Mouse (Mus musculus): ENCODE measurements around the gene Rdh16. TPM values are rescaled to one million over a fixed set of nuclear protein-coding genes. Genes with fewer than 3 reads are reported as not detected.
A peak's percentile ranks its signal among the peaks of the same experiment; 100 is the strongest.

Gene Rdh16
- polyA plus RNA-seq, 1 experiment from 2014 or later, result 1.6 TPM

GRCm38 (mm10) chr10:127856376-127856775 lies 55.4 kb downstream of the Rdh16 start:
- no peak overlapping the region for H3K9ac ChIP-seq (replicated peaks; ENCODE audit: low read length)
- H3K27ac ChIP-seq (ENCODE audit: low read length), result no peak overlapping the region
- H3K9me3 ChIP-seq (ENCODE audit: low read length), result no peaks in the 10 kb centered on the region
- no peak overlapping the region for H3K4me3 ChIP-seq (ENCODE audit: low read length)
- no peaks in the 10 kb centered on the region for H3K4me1 ChIP-seq (ENCODE audit: insufficient read depth, low read length)
- no peak for ATAC-seq (ENCODE audit: low FRiP score, low TSS enrichment)
- no peaks in the 10 kb centered on the region for H3K36me3 ChIP-seq (ENCODE audit: insufficient read depth, low read length)
- no peak overlapping the region for H3K4me2 ChIP-seq (replicated peaks; ENCODE audit: low read depth, low read length)
- no peaks in the 10 kb centered on the region for H3K27me3 ChIP-seq (ENCODE audit: insufficient read depth, low read length)

- no peak overlapping the region for H3K9ac ChIP-seq (replicated peaks; ENCODE audit: low read length)
- ATAC-seq (ENCODE audit: low FRiP score, low TSS enrichment), result no peak
Measured at GRCm38 (mm10) chr10:127864931-127865330, 64.0 kb downstream of the Rdh16 start.

GRCm38 (mm10) chr10:127866232-127866631 lies 65.3 kb downstream of the Rdh16 start, which contains the start of gene Rdh16f2:
TSS of gene Rdh16f2 (plus strand) at chr10:127866474.
- H3K36me3 ChIP-seq (ENCODE audit: insufficient read depth, low read length), result no peaks in the 10 kb centered on the region
- H3K9me3 ChIP-seq (ENCODE audit: low read length), result peaks cover 9% of the 10 kb centered on the region
- no peak within 1 kb of the TSS for H3K9ac ChIP-seq (replicated peaks; ENCODE audit: low read length)
- H3K4me2 ChIP-seq (replicated peaks; ENCODE audit: low read depth, low read length), result no peak within 1 kb of the TSS
- H3K4me3 ChIP-seq (ENCODE audit: low read length), result no peak within 1 kb of the TSS
- ATAC-seq (ENCODE audit: low FRiP score, low TSS enrichment), result no peak
- WGBS, result 91% methylated on average over 3 of the region's 3 CpGs
- no peak within 1 kb of the TSS for H3K27ac ChIP-seq (ENCODE audit: low read length)
- no peaks in the 10 kb centered on the region for H3K4me1 ChIP-seq (ENCODE audit: insufficient read depth, low read length)
- H3K27me3 ChIP-seq (ENCODE audit: insufficient read depth, low read length), result no peaks in the 10 kb centered on the region

More at GRCm38 (mm10) chr10:127864931-127865330, 64.0 kb downstream of the Rdh16 start:
- H3K4me3 ChIP-seq (ENCODE audit: low read length), result no peak overlapping the region
- no peak overlapping the region for H3K4me2 ChIP-seq (replicated peaks; ENCODE audit: low read depth, low read length)
- no peaks in the 10 kb centered on the region for H3K36me3 ChIP-seq (ENCODE audit: insufficient read depth, low read length)
- H3K4me1 ChIP-seq (ENCODE audit: insufficient read depth, low read length), result no peaks in the 10 kb centered on the region
- H3K9me3 ChIP-seq (ENCODE audit: low read length), result no peaks in the 10 kb centered on the region
- no peak overlapping the region for H3K27ac ChIP-seq (ENCODE audit: low read length)
- no peaks in the 10 kb centered on the region for H3K27me3 ChIP-seq (ENCODE audit: insufficient read depth, low read length)

GRCm38 (mm10) chr10:127872484-127872883 lies 71.5 kb downstream of the Rdh16 start:
- WGBS, result 74% methylated on average over 4 of the region's 4 CpGs

GRCm38 (mm10) chr10:127877681-127878080 lies 76.7 kb downstream of the Rdh16 start:
- no peak overlapping the region for H3K4me2 ChIP-seq (replicated peaks; ENCODE audit: low read depth, low read length)
- H3K9me3 ChIP-seq (ENCODE audit: low read length), result no peaks in the 10 kb centered on the region
- 46% methylated on average over 2 of the region's 2 CpGs for WGBS
- peak; percentile 91 for ATAC-seq (ENCODE audit: low FRiP score, low TSS enrichment)
- peak overlapping the region; percentile 70 for H3K27ac ChIP-seq (ENCODE audit: low read length)
- H3K27me3 ChIP-seq (ENCODE audit: insufficient read depth, low read length), result no peaks in the 10 kb centered on the region
- no peaks in the 10 kb centered on the region for H3K36me3 ChIP-seq (ENCODE audit: insufficient read depth, low read length)
- peaks cover 12% of the 10 kb centered on the region; the same call in 1 of the 2 replicates for H3K4me1 ChIP-seq (ENCODE audit: insufficient read depth, low read length)
- H3K9ac ChIP-seq (replicated peaks; ENCODE audit: low read length), result no peak overlapping the region
- H3K4me3 ChIP-seq (ENCODE audit: low read length), result no peak overlapping the region

More at GRCm38 (mm10) chr10:127872484-127872883, 71.5 kb downstream of the Rdh16 start:
- Histone ChIP-seq H3K4me3 (ENCODE audit: low read length) (no peak overlapping the region), H3K9ac (replicated peaks; ENCODE audit: low read length) (no peak overlapping the region), H3K36me3 (ENCODE audit: insufficient read depth, low read length) (no peaks in the 10 kb centered on the region), H3K9me3 (ENCODE audit: low read length) (peaks cover 9% of the 10 kb centered on the region), H3K27ac (ENCODE audit: low read length) (no peak overlapping the region), H3K4me2 (replicated peaks; ENCODE audit: low read depth, low read length) (no peak overlapping the region), H3K4me1 (ENCODE audit: insufficient read depth, low read length) (0 out of 2 replicates have a peak, but pooled peaks cover under 1% of the 10 kb centered on the region), H3K27me3 (ENCODE audit: insufficient read depth, low read length) (no peaks in the 10 kb centered on the region)
- no peak for ATAC-seq (ENCODE audit: low FRiP score, low TSS enrichment)

- no peaks in the 10 kb centered on the region for H3K9me3 ChIP-seq (ENCODE audit: low read length)
- H3K27ac ChIP-seq (ENCODE audit: low read length), result peak overlapping the region; percentile 70
- WGBS, result 79% methylated on average over 3 of the region's 3 CpGs
- 0 out of 2 replicates have a peak overlapping the region, but pooled peaks have one; percentile 11 for H3K9ac ChIP-seq (replicated peaks; ENCODE audit: low read length)
- H3K4me1 ChIP-seq (ENCODE audit: insufficient read depth, low read length), result peaks cover 12% of the 10 kb centered on the region; the same call in 1 of the 2 replicates
- H3K27me3 ChIP-seq (ENCODE audit: insufficient read depth, low read length), result no peaks in the 10 kb centered on the region
- no peaks in the 10 kb centered on the region for H3K36me3 ChIP-seq (ENCODE audit: insufficient read depth, low read length)
- H3K4me3 ChIP-seq (ENCODE audit: low read length), result no peak overlapping the region
- ATAC-seq (ENCODE audit: low FRiP score, low TSS enrichment), result peak; percentile 30; the same call in 1 of the 2 replicates
- H3K4me2 ChIP-seq (replicated peaks; ENCODE audit: low read depth, low read length), result no peak overlapping the region
Measured at GRCm38 (mm10) chr10:127878262-127879057, 77.5 kb downstream of the Rdh16 start.

- Histone ChIP-seq H3K27me3 (ENCODE audit: insufficient read depth, low read length) (no peaks in the 10 kb centered on the region), H3K4me1 (ENCODE audit: insufficient read depth, low read length) (peaks cover 12% of the 10 kb centered on the region; the same call in 1 of the 2 replicates), H3K9ac (replicated peaks; ENCODE audit: low read length) (no peak overlapping the region), H3K9me3 (ENCODE audit: low read length) (no peaks in the 10 kb centered on the region), H3K27ac (ENCODE audit: low read length) (no peak overlapping the region), H3K4me3 (ENCODE audit: low read length) (no peak overlapping the region), H3K36me3 (ENCODE audit: insufficient read depth, low read length) (no peaks in the 10 kb centered on the region), H3K4me2 (replicated peaks; ENCODE audit: low read depth, low read length) (no peak overlapping the region)
- ATAC-seq (ENCODE audit: low FRiP score, low TSS enrichment), result 0 out of 2 replicates have a peak, but pooled peaks have one; percentile 40
- WGBS, result 85% methylated on average over 3 of the region's 3 CpGs
Measured at GRCm38 (mm10) chr10:127879155-127879688, 78.3 kb downstream of the Rdh16 start.

GRCm38 (mm10) chr10:127881041-127881440 lies 80.1 kb downstream of the Rdh16 start:
- Histone ChIP-seq H3K36me3 (ENCODE audit: insufficient read depth, low read length) (no peaks in the 10 kb centered on the region), H3K4me1 (ENCODE audit: insufficient read depth, low read length) (peaks cover 12% of the 10 kb centered on the region; the same call in 1 of the 2 replicates), H3K27me3 (ENCODE audit: insufficient read depth, low read length) (no peaks in the 10 kb centered on the region), H3K4me3 (ENCODE audit: low read length) (no peak overlapping the region), H3K27ac (ENCODE audit: low read length) (no peak overlapping the region), H3K9ac (replicated peaks; ENCODE audit: low read length) (no peak overlapping the region), H3K4me2 (replicated peaks; ENCODE audit: low read depth, low read length) (no peak overlapping the region), H3K9me3 (ENCODE audit: low read length) (no peaks in the 10 kb centered on the region)
- WGBS, result 85% methylated on average over 4 of the region's 4 CpGs
- no peak for ATAC-seq (ENCODE audit: low FRiP score, low TSS enrichment)

GRCm38 (mm10) chr10:127886551-127886950 lies 85.6 kb downstream of the Rdh16 start:
- 50% methylated on average over 1 of the region's 1 CpGs for WGBS
- Histone ChIP-seq H3K27ac (ENCODE audit: low read length) (no peak overlapping the region), H3K4me3 (ENCODE audit: low read length) (no peak overlapping the region)

GRCm38 (mm10) chr10:127886971-127887370 lies 86.0 kb downstream of the Rdh16 start:
- no peak for ATAC-seq (ENCODE audit: low FRiP score, low TSS enrichment)
- H3K4me2 ChIP-seq (replicated peaks; ENCODE audit: low read depth, low read length), result no peak overlapping the region
- 79% methylated on average over 4 of the region's 4 CpGs for WGBS
- no peaks in the 10 kb centered on the region for H3K36me3 ChIP-seq (ENCODE audit: insufficient read depth, low read length)
- H3K27ac ChIP-seq (ENCODE audit: low read length), result no peak overlapping the region
- no peak overlapping the region for H3K9ac ChIP-seq (replicated peaks; ENCODE audit: low read length)
- H3K9me3 ChIP-seq (ENCODE audit: low read length), result no peaks in the 10 kb centered on the region
- H3K27me3 ChIP-seq (ENCODE audit: insufficient read depth, low read length), result no peaks in the 10 kb centered on the region
- H3K4me1 ChIP-seq (ENCODE audit: insufficient read depth, low read length), result 0 out of 2 replicates have a peak, but pooled peaks cover 3% of the 10 kb centered on the region
- H3K4me3 ChIP-seq (ENCODE audit: low read length), result no peak overlapping the region

More at GRCm38 (mm10) chr10:127886551-127886950, 85.6 kb downstream of the Rdh16 start:
- H3K36me3 ChIP-seq (ENCODE audit: insufficient read depth, low read length), result no peaks in the 10 kb centered on the region
- no peaks in the 10 kb centered on the region for H3K9me3 ChIP-seq (ENCODE audit: low read length)
- no peak overlapping the region for H3K4me2 ChIP-seq (replicated peaks; ENCODE audit: low read depth, low read length)
- no peak for ATAC-seq (ENCODE audit: low FRiP score, low TSS enrichment)
- 0 out of 2 replicates have a peak, but pooled peaks cover 3% of the 10 kb centered on the region for H3K4me1 ChIP-seq (ENCODE audit: insufficient read depth, low read length)
- no peak overlapping the region for H3K9ac ChIP-seq (replicated peaks; ENCODE audit: low read length)
- no peaks in the 10 kb centered on the region for H3K27me3 ChIP-seq (ENCODE audit: insufficient read depth, low read length)
